Mouse (Mus musculus) bone marrow macrophage, adult 2 months (primary cell): Measurements from ENCODE around the gene Stat1. TPM values are rescaled to one million over a fixed set of nuclear protein-coding genes. Genes with fewer than 3 reads are reported as not detected.

ENCODE experiments used
- H3K27ac ChIP-seq: 2 replicates; pipeline ENCODE4 v1.5.1; 2012; ENCODE audit warnings: low read depth, low read length; ENCODE audit not compliant: insufficient read depth
- H3K4me1 ChIP-seq: 2 replicates; pipeline ENCODE4 v1.6.1; 2012; ENCODE audit warnings: low read length; ENCODE audit not compliant: control insufficient read depth, insufficient read depth
- H3K4me3 ChIP-seq: 2 replicates; pipeline ENCODE4 v1.5.1; 2012; ENCODE audit warnings: mild to moderate bottlenecking, low read length, moderate library complexity; ENCODE audit not compliant: insufficient read depth
- CTCF ChIP-seq: IDR thresholded peaks from 2 replicates; pipeline ENCODE4 v1.5.1; 2012; ENCODE audit warnings: low read depth, mild to moderate bottlenecking, low read length, moderate library complexity
- POLR2A ChIP-seq: IDR thresholded peaks from 2 replicates; pipeline ENCODE4 v1.6.1; 2012; ENCODE audit warnings: mild to moderate bottlenecking, low read depth, low read length, borderline replicate concordance
- polyA plus RNA-seq: library from polyadenylated mRNA; stranded (reverse); fragments of >200 nt; gene quantifications from 2 replicates; pipeline ENCODE4 v1.2.4, GENCODE M21; 2012; ENCODE audit not compliant: missing spikeins, insufficient read depth, insufficient read length

The Stat1 gene
- 127 and 140 TPM in 2 replicates for polyA plus RNA-seq

DNA sequence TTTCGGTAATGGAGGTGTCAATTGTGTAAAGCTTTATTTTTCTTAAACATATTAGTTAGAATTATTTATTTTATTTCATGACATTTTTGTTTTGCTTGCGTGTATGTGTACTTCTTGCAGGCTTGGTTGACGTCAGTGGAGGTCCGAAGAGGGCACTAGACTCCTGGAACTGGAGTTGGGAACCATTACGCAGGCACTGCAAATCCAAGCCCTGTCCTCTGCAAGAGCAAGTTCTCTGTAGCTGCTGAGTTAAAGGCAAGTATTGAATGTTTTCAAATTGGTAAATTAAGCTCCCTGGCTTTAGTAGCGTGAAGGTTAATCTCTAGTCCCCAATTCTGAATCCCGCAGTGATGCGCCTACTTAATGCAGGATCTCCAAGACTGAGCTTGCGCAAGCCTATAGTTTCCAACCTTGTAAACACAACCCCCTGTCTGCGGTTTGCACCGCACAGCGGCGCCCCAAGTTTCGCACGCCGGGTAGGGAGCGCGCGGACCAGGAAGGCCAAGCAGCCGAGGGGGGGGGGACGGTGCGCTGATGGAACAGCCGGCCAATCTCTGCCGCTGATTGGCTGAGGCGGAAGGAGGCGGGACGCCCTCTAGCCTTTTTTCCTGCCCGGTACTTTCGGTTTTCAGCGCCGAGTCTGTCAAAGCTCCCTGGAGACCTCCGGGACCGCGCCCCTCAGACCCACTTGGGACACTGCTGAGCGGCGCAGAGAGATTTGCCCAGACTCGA lies at the start of gene Stat1:
Stat1 (plus strand) TSS at position 581 of the 732 bp plus-strand sequence.
- TF ChIP-seq POLR2A = no peak
- no peak for TF ChIP-seq CTCF
- H3K4me3 ChIP-seq = peak within 1 kb of the TSS; percentile 73
- peak within 1 kb of the TSS; percentile 57 for H3K27ac ChIP-seq
- peaks cover 12% of the 10 kb centered on the region for H3K4me1 ChIP-seq

DNA sequence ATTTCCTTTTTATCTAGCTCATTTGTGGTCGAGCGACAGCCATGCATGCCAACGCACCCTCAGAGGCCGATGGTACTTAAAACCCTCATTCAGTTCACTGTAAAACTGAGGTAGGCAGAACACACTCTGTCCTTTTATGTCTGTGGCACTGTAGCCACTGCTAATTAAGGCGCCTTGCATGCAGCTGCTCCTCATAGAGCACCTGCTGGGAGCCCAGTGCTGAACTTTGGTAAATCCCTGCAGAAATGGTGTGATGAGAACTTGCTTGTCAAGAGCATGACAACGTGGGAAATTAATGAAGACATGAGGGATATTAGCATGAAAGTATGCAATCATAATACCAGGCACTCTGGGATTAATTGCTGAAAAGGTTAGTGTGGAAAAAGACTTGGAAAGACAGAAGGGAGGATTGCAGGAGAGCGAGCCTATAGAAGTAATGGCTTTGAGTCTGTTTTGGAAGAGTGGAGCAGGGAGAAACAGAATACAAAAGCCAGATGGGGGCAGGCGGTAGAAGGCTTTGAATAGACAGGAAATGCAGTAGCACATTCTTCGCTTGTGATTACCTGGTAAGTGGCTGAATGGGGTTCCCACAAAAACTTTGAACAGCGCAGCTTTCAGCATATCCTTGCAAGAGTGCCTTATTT lies 39.4 kb upstream of the Stat1 start:
- Histone ChIP-seq H3K4me1 (no peaks in the 10 kb centered on the region), H3K27ac (no peak overlapping the region), H3K4me3 (no peak overlapping the region)
- TF ChIP-seq POLR2A = no peak
- no peak for TF ChIP-seq CTCF

DNA sequence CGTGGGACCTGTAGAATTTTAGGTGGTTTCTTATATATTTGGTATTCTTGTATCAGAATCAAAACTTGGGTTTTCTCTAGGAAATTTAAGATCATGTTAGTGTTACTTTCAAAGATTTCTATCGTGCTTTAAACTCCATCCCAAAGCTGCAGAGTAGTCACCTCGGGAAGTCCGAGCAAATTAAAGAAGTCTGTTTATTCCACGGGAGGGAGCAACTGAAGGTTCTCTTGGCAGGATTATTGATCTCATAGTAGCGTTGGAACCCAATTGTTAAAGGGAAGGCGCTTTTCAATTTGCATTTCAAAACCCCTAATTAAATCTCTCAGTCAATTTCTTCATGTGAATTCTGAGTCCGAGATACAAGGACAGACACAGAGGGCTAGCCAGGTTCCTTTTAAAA lies 38.9 kb upstream of the Stat1 start:
- H3K4me1 ChIP-seq = no peaks in the 10 kb centered on the region
- no peak overlapping the region for H3K27ac ChIP-seq
- no peak overlapping the region for H3K4me3 ChIP-seq
- TF ChIP-seq POLR2A (no peak), CTCF (no peak)

DNA sequence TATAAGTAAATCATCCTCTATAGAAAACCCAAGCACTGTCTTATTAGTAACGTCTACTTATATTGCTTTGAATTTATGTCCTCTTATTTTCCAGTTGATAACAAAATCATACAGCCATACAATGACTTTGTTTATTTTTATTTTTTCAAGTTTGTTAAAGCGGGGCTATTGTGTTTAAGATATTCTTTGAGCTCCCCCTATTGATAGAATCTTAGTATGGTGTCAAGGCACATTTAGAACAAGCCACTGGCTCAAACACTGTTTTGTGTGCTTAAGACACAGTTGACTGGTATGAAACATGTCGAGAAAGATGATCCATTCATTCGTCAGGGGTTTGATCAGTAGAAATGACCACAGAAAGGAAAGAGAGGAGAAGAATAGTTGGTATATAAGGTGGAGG lies 33.0 kb upstream of the Stat1 start:
- no peaks in the 10 kb centered on the region for H3K4me1 ChIP-seq
- H3K4me3 ChIP-seq = no peak overlapping the region
- TF ChIP-seq POLR2A (no peak), CTCF (no peak)

DNA sequence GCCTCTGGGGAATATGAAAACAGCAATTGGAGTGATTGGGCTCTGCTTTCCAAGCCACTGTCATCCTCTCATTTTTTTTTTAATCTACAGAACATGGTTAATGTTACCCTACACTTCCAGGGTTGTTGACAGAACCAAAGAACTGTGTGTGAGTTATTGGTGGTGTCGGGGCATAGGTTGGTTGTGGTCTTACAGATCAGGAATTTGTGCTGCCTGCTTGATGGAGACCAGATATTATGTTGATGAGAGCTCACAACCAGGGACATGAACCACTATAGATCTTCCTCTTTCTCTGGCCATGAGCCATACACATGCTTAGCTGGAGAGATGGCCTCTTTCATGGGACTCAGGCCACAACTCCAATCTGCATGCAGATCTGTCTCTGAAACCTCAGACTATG lies 32.1 kb upstream of the Stat1 start:
- Histone ChIP-seq H3K4me1 (no peaks in the 10 kb centered on the region), H3K27ac (no peak overlapping the region), H3K4me3 (no peak overlapping the region)
- no peak for TF ChIP-seq CTCF
- no peak for TF ChIP-seq POLR2A

More for the DNA sequence above, 33.0 kb upstream of the Stat1 start:
- H3K27ac ChIP-seq = no peak overlapping the region

DNA sequence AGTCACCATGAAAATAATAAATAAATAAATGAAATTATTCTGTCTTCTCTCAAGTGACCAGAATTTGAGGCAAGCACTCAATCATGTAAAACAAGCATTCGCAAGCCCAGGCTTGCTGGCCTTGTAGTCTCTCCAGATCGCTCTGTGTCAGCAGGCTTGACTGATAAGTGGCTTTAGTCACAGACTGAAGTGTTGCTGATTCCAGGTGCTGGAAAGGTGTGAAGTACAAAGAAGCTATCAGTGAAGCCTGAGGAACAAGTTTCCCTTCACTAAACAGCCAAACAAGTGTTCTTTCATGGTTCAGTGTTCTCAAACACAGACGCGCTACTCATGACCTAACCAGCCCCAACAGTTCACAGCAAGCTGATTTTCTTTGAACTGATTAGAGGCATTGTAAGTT lies 30.6 kb upstream of the Stat1 start:
- no peak overlapping the region for H3K4me3 ChIP-seq
- TF ChIP-seq POLR2A (no peak), CTCF (no peak)
- H3K27ac ChIP-seq = no peak overlapping the region
- H3K4me1 ChIP-seq = no peaks in the 10 kb centered on the region

DNA sequence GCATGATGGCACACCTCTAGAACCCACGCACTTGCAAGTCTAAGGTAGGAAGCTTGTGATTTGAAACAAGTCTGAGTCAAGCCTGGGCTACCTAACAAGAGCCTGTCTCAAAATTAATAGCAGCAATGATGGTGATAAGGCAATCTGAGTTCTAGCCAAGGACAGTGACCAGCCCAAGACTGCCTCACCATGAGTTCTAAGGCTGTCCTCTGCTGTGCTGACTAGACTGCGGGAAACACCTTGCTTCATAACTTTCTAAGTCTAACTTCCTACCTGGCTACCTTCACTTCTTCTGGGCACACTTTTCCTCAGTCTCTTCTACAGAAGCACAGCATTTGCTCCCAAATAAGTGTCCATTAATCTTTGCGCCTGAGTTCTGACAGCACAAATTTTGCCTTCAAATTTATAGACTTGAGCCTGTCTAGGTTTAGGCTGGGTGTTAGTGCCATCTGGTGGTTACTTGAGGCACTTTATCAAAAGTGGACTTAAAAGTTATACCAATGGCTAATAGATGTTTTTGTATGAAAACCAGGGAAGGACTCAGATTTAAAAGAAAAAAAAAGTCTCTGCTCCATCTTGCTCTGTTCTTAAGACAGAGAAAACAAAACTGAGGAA lies 20.5 kb upstream of the Stat1 start:
- Histone ChIP-seq H3K4me3 (no peak overlapping the region), H3K4me1 (0 out of 2 replicates have a peak, but pooled peaks cover 2% of the 10 kb centered on the region), H3K27ac (no peak overlapping the region)
- TF ChIP-seq CTCF (no peak), POLR2A (no peak)

DNA sequence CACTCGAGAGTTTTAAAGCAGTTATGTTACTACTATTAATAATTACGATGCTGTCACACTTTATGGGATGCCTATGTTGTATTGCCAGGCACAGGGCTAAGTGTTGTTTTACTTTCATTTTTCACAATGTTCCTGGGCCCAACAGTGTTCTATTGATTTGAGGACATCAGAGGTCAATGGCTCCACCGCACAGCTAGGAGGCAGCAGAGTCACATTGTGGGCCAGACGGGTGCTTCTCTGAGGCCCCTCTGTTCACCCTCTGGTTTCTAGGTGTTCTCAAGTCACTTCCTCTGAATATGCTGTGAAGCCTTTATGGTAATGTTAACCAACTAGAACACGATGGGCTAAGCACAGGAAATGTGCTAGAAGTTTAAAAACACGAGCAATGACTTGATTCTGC lies 18.7 kb upstream of the Stat1 start:
- no peak for TF ChIP-seq CTCF
- no peak for TF ChIP-seq POLR2A

DNA sequence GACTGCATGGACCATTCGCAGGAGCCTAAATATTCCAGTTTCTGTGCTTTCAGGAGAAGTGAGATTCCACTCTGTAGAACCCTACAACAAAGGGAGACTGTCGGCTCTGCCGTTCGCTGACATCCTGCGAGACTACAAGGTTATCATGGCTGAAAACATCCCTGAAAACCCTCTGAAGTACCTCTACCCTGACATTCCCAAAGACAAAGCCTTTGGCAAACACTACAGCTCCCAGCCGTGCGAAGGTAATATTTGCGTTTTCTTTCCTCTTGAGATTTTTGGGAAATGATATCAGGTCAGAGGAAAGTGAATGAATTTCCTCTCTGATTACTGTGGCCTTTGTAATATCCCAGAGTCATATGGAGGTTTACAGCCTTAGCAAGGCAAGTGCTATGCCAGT lies 16.4 kb upstream of the Stat1 start:
- Histone ChIP-seq H3K27ac (no peak overlapping the region), H3K4me3 (no peak overlapping the region), H3K4me1 (0 out of 2 replicates have a peak, but pooled peaks cover 2% of the 10 kb centered on the region)
- TF ChIP-seq CTCF = no peak
- no peak for TF ChIP-seq POLR2A

More for the DNA sequence above, 18.7 kb upstream of the Stat1 start:
- Histone ChIP-seq H3K27ac (no peak overlapping the region), H3K4me1 (0 out of 2 replicates have a peak, but pooled peaks cover 2% of the 10 kb centered on the region), H3K4me3 (no peak overlapping the region)

DNA sequence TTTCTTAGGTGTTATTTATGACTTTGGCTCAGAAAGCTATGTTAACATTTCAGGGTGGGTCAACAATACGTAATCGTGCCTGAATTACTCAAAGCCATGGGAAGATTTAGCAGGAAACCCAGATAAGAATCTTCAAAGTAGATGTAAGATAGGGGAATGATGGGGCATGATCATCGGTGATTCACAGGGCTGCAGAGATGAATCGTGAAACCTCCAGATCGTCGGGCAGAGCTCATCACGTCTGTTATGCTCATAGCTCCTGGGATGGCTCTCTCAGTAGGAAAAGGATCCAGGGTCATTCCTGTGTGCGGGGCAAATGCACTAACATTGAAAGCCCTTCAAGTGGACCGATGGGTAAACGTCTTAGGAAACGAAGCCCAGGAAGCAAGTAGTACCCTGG lies 12.0 kb upstream of the Stat1 start:
- TF ChIP-seq POLR2A = no peak
- TF ChIP-seq CTCF = no peak
- Histone ChIP-seq H3K4me1 (peaks cover 5% of the 10 kb centered on the region), H3K27ac (no peak overlapping the region), H3K4me3 (no peak overlapping the region)

DNA sequence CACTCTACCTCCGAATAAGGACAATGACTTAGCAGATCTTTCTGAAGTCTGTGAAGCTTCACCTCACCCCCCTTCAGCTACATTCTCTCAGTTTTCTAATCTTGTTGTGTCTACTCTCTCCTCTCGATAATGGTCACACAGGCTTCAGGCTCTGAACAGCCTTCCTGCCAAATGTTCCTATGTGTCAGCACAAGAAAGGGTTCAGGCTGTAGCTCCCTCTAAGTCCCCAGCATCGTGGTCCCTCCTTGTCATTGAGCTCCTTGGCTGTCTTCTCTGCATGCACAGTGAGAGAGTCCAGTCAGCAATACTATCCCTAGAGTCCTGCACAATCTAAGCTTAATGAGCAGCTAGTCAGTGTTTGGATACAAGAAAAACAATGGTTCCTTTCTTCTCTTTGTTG lies 8.0 kb upstream of the Stat1 start:
- Histone ChIP-seq H3K4me1 (peaks cover 15% of the 10 kb centered on the region), H3K4me3 (no peak overlapping the region), H3K27ac (no peak overlapping the region)
- TF ChIP-seq POLR2A = no peak
- no peak for TF ChIP-seq CTCF
